ENCODE assay signal across 8 mouse cellular contexts in the genomic region with DNA sequence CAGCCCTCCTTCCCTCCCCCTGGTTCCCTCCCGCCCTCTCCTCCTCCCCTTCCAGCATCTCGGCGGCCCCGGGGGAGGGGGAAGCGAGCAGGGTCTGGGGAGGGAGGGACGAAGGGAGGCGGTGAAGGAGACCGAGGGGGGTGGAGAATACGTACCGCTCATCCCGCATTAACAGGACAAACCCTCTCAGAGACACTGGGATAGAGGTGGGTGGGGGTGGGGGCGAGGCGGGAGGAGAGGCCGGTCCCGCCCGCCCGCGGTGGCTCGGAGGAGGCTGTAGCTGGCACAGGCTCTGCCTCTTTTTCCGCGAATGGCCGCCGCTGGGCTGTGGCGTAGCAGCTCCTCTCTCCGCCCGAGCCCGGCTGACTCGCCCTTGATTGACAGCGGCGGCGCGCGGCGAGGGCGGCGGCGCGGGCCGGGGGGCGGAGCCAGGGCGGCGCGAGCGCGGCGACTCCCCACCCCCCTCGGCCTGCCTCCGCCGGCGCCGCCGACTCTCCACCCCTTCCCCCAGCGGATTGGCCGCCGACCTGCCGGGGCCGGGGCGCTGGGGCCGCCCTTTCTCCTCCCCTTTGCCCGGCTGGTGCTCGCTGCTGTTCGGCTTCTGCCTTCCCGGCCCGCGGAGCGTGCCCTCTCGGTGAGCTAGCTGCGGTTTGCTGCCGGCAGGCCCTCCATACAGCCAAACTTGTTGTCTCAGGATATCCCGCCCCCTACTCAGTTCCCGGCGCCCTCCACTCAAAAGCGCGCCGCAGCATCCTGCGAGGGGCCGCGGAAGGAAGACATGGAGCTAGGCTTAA. TPM values are rescaled to one million over a fixed set of nuclear protein-coding genes. Genes with fewer than 3 reads are reported as not detected.
DNase-seq lines count a peak whose midpoint lies in the region; ATAC-seq lines count a peak whose summit lies in the region.

A gene (minus strand): TSS at position 369 of the 794 bp plus-strand sequence.

- H3K9ac ChIP-seq in forebrain, embryonic 14.5 days (ENCODE audit: low read length), result peak within 1 kb of the TSS; percentile 68
- peak within 1 kb of the TSS; percentile 67 for H3K9ac ChIP-seq in neural tube, embryonic 15.5 days (replicated peaks)

- H3K4me2 ChIP-seq in forebrain, embryonic 14.5 days (ENCODE audit: low read length), result peak within 1 kb of the TSS; percentile 61
- H3K4me2 ChIP-seq in neural tube, embryonic 15.5 days, result peak within 1 kb of the TSS; percentile 59

- H3K27me3 ChIP-seq in forebrain, embryonic 14.5 days (replicated peaks; ENCODE audit: control insufficient read depth, insufficient read depth, low read length), result no peaks in the 10 kb centered on the region
- H3K27me3 ChIP-seq in neural tube, embryonic 15.5 days (replicated peaks), result no peaks in the 10 kb centered on the region

- peaks cover 24% of the 10 kb centered on the region for H3K4me1 ChIP-seq in forebrain, embryonic 14.5 days (ENCODE audit: control insufficient read depth, insufficient read depth, low read length)
- peaks cover 34% of the 10 kb centered on the region for H3K4me1 ChIP-seq in neural tube, embryonic 15.5 days

- 0 out of 2 replicates have a peak, but pooled peaks cover 6% of the 10 kb centered on the region for H3K36me3 ChIP-seq in forebrain, embryonic 14.5 days (ENCODE audit: control insufficient read depth, insufficient read depth, low read length)
- H3K36me3 ChIP-seq in neural tube, embryonic 15.5 days, result no peaks in the 10 kb centered on the region

- intact Hi-C loops in heart, postnatal 14 days (cut with DNase I), result loop anchor here (5.0 kb wide), 2 partner anchors 309 to 551 kb away; no protein-coding TSS in a partner anchor

- H3K4me3 ChIP-seq in forebrain, embryonic 14.5 days (ENCODE audit: low read depth, low read length), result peak within 1 kb of the TSS; percentile 87
- peak within 1 kb of the TSS; percentile 76 for H3K4me3 ChIP-seq in neural tube, embryonic 15.5 days (replicated peaks)

- ATAC-seq in forebrain, embryonic 14.5 days, result peak; percentile 91
- peak; percentile 91 for ATAC-seq in neural tube, embryonic 15.5 days (ENCODE audit: low FRiP score)

- no peaks in the 10 kb centered on the region for H3K9me3 ChIP-seq in forebrain, embryonic 14.5 days (replicated peaks; ENCODE audit: control insufficient read depth, low read length)
- no peaks in the 10 kb centered on the region for H3K9me3 ChIP-seq in neural tube, embryonic 15.5 days (replicated peaks)

- 0% methylated on average over 35 of the region's 78 CpGs for WGBS in forebrain, embryonic 14.5 days
- under 1% methylated on average over 58 of the region's 78 CpGs for WGBS in neural tube, embryonic 15.5 days

- H3K27ac ChIP-seq in forebrain, embryonic 14.5 days (ENCODE audit: low read depth, low read length), result peak within 1 kb of the TSS; percentile 95
- peak within 1 kb of the TSS; percentile 98 for H3K27ac ChIP-seq in neural tube, embryonic 15.5 days (replicated peaks)

- DNase-seq in ES-CJ7 (ENCODE audit: low read depth, low spot score), result peak; percentile 93
- DNase-seq in cerebellum, adult 11 months, result peak; percentile 92
- DNase-seq in forebrain, embryonic 14.5 days (ENCODE audit: low spot score), result peak; percentile 96
- peak; percentile 93 to 95 for DNase-seq in heart, postnatal 14 days
- peak; percentile 92 for DNase-seq in layer of hippocampus, adult 11-12 months (ENCODE audit: low spot score)
- peak; percentile 94 to 96 for DNase-seq in lung, adult 18-20 months
- DNase-seq in testis, postnatal 14 days (ENCODE audit: low spot score), result peak; percentile 93

RNA-seq across cellular contexts. Expression of the gene that starts here (rescaled TPM):
- polyA plus RNA-seq in forebrain, embryonic 14.5 days (2014; fragmentation: Nextera tagmentation; extraction: Ambion mirVana), result 27.6 and 28.9 TPM in 2 replicates
- total RNA-seq in heart, postnatal 14 days (2021), result 10 to 100 TPM; 10.2 to 10.3 TPM
- polyA plus RNA-seq in neural tube, embryonic 15.5 days (2015; fragmentation: Nextera tagmentation; extraction: Ambion mirVana), result 13.9 and 14.0 TPM in 2 replicates

Comparison
In these comparisons a context has a peak if more than half of its experiments do, and no peak if none do; other contexts are left out.
1. Peak in every context shown above with its lines: DNase-seq, ATAC-seq, H3K4me3 ChIP-seq and H3K27ac ChIP-seq.